Mouse (Mus musculus) ES-Bruce4 (cell line): ENCODE data around the gene Gng8. TPM values are rescaled to one million over a fixed set of nuclear protein-coding genes. Genes with fewer than 3 reads are reported as not detected.
A peak's percentile ranks its signal among the peaks of the same experiment; 100 is the strongest.

Source experiments
- H3K27ac ChIP-seq: 2 replicates; pipeline ENCODE4 v1.5.1; 2012; ENCODE audit warnings: low read length, inconsistent platforms; ENCODE audit not compliant: insufficient read depth
- H3K27me3 ChIP-seq: 2 replicates; pipeline ENCODE4 v1.6.1; 2012; ENCODE audit warnings: mild to moderate bottlenecking, low read length, inconsistent platforms; ENCODE audit not compliant: control insufficient read depth, poor library complexity, insufficient read depth, severe bottlenecking
- H3K36me3 ChIP-seq: 2 replicates; pipeline ENCODE4 v1.6.1; 2012; ENCODE audit warnings: inconsistent platforms, mild to moderate bottlenecking, low read length, moderate library complexity; ENCODE audit not compliant: control insufficient read depth, poor library complexity, insufficient read depth, severe bottlenecking
- H3K4me1 ChIP-seq: one replicate; pipeline ENCODE4 v1.8.1; 2011; ENCODE audit warnings: low read length; ENCODE audit not compliant: control insufficient read depth, insufficient read depth
- H3K4me3 ChIP-seq: 2 replicates; pipeline ENCODE4 v1.5.1; 2011; ENCODE audit warnings: low read depth, mild to moderate bottlenecking, low read length
- H3K9ac ChIP-seq: 2 replicates; pipeline ENCODE4 v1.6.1; 2012; ENCODE audit warnings: low read depth, mild to moderate bottlenecking, inconsistent platforms; ENCODE audit not compliant: poor library complexity, severe bottlenecking
- H3K9me3 ChIP-seq: replicated peaks from 2 replicates; pipeline ENCODE4 v1.6.1; 2012; ENCODE audit warnings: mild to moderate bottlenecking, low read length, inconsistent platforms; ENCODE audit not compliant: control insufficient read depth, poor library complexity, insufficient read depth, severe bottlenecking
- CTCF ChIP-seq: IDR thresholded peaks from one replicate; pipeline ENCODE4 v1.8.1; 2011; ENCODE audit warnings: low read depth, low read length
- EP300 ChIP-seq: IDR thresholded peaks from 2 replicates; pipeline ENCODE4 v1.6.1; 2011; ENCODE audit warnings: low read depth, low read length; ENCODE audit not compliant: insufficient read depth
- POLR2A ChIP-seq: IDR thresholded peaks from one replicate; pipeline ENCODE4 v1.8.1; 2011; ENCODE audit warnings: low read length; ENCODE audit not compliant: insufficient read depth
- polyA plus RNA-seq: library from polyadenylated mRNA; stranded (reverse); fragments of >200 nt; gene quantifications from 2 replicates; pipeline ENCODE4 v1.2.4, GENCODE M21; 2011; ENCODE audit warnings: low read depth; ENCODE audit not compliant: missing spikeins, insufficient read depth, insufficient read length

Gng8 gene
- polyA plus RNA-seq, 1 experiment, result 4.6 TPM

- H3K27ac ChIP-seq, result no peak overlapping the region
- no peak for TF ChIP-seq POLR2A
- no peak for TF ChIP-seq EP300
- TF ChIP-seq CTCF, result no peak
- H3K4me3 ChIP-seq, result no peak overlapping the region
- H3K9ac ChIP-seq, result no peak overlapping the region
- no peaks in the 10 kb centered on the region for H3K9me3 ChIP-seq
- no peaks in the 10 kb centered on the region for H3K36me3 ChIP-seq
- H3K27me3 ChIP-seq, result no peaks in the 10 kb centered on the region
- H3K4me1 ChIP-seq, result no peaks in the 10 kb centered on the region
Observed at GRCm38 (mm10) chr7:16873392-16873791, 18.2 kb upstream of the Gng8 start.

DNA sequence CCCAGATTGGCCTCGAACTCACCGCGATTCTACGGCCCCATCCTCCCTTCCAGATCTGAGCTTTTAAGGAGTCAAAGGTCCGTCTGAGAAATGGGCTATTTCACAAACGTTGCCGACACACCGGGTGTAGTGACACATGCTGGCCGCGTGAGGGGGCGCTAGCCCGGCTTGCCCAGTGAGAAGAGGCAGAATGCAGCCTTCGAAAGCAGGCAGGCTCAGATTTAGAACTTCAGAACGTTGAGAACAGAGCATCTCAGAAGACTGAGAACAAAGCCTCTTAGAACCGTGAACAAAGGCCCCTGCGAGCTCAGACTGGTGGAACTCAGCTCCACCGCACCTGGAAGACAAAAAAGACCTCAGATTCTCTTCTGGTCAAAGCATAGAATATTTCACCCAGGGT, 17.4 kb upstream of the Gng8 start:
- Histone ChIP-seq H3K4me1 (no peaks in the 10 kb centered on the region), H3K27ac (peak overlapping the region; percentile 71), H3K9ac (peak overlapping the region; percentile 48), H3K4me3 (peak overlapping the region; percentile 59), H3K36me3 (no peaks in the 10 kb centered on the region), H3K27me3 (no peaks in the 10 kb centered on the region), H3K9me3 (no peaks in the 10 kb centered on the region)
- TF ChIP-seq CTCF (peak; percentile 97), POLR2A (no peak), EP300 (0 out of 2 replicates have a peak, but pooled peaks have one; percentile 46)

DNA sequence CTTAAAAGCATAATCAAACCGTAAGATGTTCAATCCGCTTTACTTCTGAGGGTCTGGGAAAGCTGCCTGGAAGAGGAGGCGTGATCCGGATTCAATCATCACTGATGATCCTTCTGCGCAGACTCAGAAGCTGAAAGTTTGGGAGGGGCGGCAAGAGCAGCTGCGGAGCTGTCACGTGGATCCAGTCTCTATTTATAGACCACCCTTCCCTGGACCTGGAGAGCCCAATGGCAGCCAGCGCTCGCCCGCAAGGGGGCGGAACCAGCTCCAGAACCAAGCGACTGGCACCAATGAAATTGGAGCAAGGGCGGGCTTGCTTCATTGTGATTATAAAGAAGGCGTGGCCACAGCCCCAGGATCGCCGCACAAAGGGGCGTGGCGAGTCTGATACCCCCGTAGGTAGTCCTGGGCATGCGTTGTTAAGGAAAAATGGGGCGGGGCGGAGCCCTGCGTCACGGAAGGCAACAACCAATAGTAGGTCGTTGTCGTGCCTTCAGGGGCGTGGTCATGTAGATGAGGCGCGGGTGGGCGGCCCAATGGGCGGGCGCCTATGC, 16.8 kb upstream of the Gng8 start:
- no peaks in the 10 kb centered on the region for H3K27me3 ChIP-seq
- H3K36me3 ChIP-seq, result no peaks in the 10 kb centered on the region
- H3K9me3 ChIP-seq, result no peaks in the 10 kb centered on the region
- H3K4me1 ChIP-seq, result no peaks in the 10 kb centered on the region
- peak overlapping the region; percentile 80 for H3K9ac ChIP-seq
- peak overlapping the region; percentile 59 for H3K4me3 ChIP-seq
- peak overlapping the region; percentile 71 for H3K27ac ChIP-seq
- TF ChIP-seq POLR2A (no peak), CTCF (no peak), EP300 (no peak)

DNA sequence AGATGAGACGGTGACA, 16.5 kb upstream of the Gng8 start, which contains the start of gene Dact3:
Gene Dact3, plus strand, starts transcription at position 8 of the 16 bp plus-strand sequence.
- no peaks in the 10 kb centered on the region for H3K9me3 ChIP-seq
- H3K9ac ChIP-seq, result peak within 1 kb of the TSS; percentile 80
- H3K27ac ChIP-seq, result peak within 1 kb of the TSS; percentile 71
- no peak for TF ChIP-seq CTCF
- no peak for TF ChIP-seq POLR2A
- TF ChIP-seq EP300, result no peak
- H3K4me1 ChIP-seq, result no peaks in the 10 kb centered on the region
- no peaks in the 10 kb centered on the region for H3K36me3 ChIP-seq
- H3K4me3 ChIP-seq, result peak within 1 kb of the TSS; percentile 86
- H3K27me3 ChIP-seq, result no peaks in the 10 kb centered on the region

GRCm38 (mm10) chr7:16875326-16875725, 16.3 kb upstream of the Gng8 start:
- no peaks in the 10 kb centered on the region for H3K4me1 ChIP-seq

DNA sequence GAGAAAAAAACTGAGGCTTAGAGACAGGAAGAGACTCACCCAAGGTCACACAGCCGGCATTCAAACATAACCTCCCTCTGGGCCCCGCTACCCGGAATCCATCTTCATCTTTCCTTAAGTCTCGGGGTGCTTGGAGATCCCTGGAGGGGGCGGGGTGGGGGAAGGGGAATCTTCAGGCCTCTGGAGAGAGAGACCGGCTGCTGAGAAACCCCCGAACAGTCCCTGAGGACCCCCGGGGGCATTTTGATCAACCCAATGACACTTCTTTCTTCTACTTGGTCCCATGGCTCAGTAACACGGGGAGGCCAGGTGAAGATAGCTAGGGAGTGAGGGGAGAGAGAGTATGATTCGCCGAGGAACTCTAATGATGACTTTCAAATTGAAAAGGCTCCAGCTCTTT, 15.6 kb upstream of the Gng8 start:
- Histone ChIP-seq H3K9me3 (no peaks in the 10 kb centered on the region), H3K27ac (no peak overlapping the region), H3K27me3 (no peaks in the 10 kb centered on the region), H3K4me1 (no peaks in the 10 kb centered on the region), H3K9ac (peak overlapping the region; percentile 80), H3K4me3 (peak overlapping the region; percentile 86), H3K36me3 (no peaks in the 10 kb centered on the region)
- TF ChIP-seq CTCF (no peak), POLR2A (no peak), EP300 (no peak)

More at GRCm38 (mm10) chr7:16875326-16875725, 16.3 kb upstream of the Gng8 start:
- H3K36me3 ChIP-seq, result no peaks in the 10 kb centered on the region
- H3K27ac ChIP-seq, result no peak overlapping the region
- peak overlapping the region; percentile 80 for H3K9ac ChIP-seq
- TF ChIP-seq CTCF (no peak), EP300 (no peak), POLR2A (no peak)
- no peaks in the 10 kb centered on the region for H3K27me3 ChIP-seq
- peak overlapping the region; percentile 86 for H3K4me3 ChIP-seq
- H3K9me3 ChIP-seq, result no peaks in the 10 kb centered on the region
